Mouse (Mus musculus): Measurements from ENCODE around the gene Rab11fip3.

- TF ChIP-seq POLR2A (IDR thresholded peaks at IDR 0.05; ENCODE audit: borderline replicate concordance, control insufficient read depth, low read depth, low read length), result peak; percentile 89; the same call in 1 of the 2 replicates
- TF ChIP-seq CTCF (IDR thresholded peaks at IDR 0.05; ENCODE audit: control insufficient read depth, insufficient read depth, low read length), result peak; percentile 8; the same call in 1 of the 2 replicates
Measured at GRCm38 (mm10) chr17:26113181-26113948, 44.0 kb upstream of the Rab11fip3 start, which contains the start of gene Tmem8.
